Mouse (Mus musculus): ENCODE results near the gene Cnpy1. TPM values are rescaled to one million over a fixed set of nuclear protein-coding genes. Genes with fewer than 3 reads are reported as not detected.

Cnpy1 gene
- polyA plus RNA-seq, 1 experiment from 2014 or later, result not detected

- H3K9me3 ChIP-seq (replicated peaks; ENCODE audit: control insufficient read depth, low read length), result no peaks in the 10 kb centered on the region
- H3K4me1 ChIP-seq (ENCODE audit: control insufficient read depth, insufficient read depth, low read length), result no peaks in the 10 kb centered on the region
- no peak for ATAC-seq (replicated peaks; ENCODE audit: insufficient number of reproducible peaks, low FRiP score, low TSS enrichment)
- H3K9ac ChIP-seq (ENCODE audit: low read depth, low read length), result no peak overlapping the region
- H3K4me2 ChIP-seq, result no peak overlapping the region
- peaks cover 92% of the 10 kb centered on the region for H3K27me3 ChIP-seq (ENCODE audit: control insufficient read depth, insufficient read depth, low read length)
- WGBS (ENCODE audit: insufficient replicate concordance), result 4% methylated on average over 1 of the region's 1 CpGs
- H3K4me3 ChIP-seq (ENCODE audit: low read depth, low read length), result no peak overlapping the region
- no peak overlapping the region for H3K27ac ChIP-seq (ENCODE audit: low read depth, low read length)
- H3K36me3 ChIP-seq (ENCODE audit: control insufficient read depth, insufficient read depth, low read length), result no peaks in the 10 kb centered on the region
Observed at GRCm38 (mm10) chr5:28173674-28174073, 71.9 kb downstream of the Cnpy1 start.

- Histone ChIP-seq H3K27me3 (ENCODE audit: control insufficient read depth, insufficient read depth, low read length) (peaks cover 92% of the 10 kb centered on the region), H3K9me3 (replicated peaks; ENCODE audit: control insufficient read depth, low read length) (no peaks in the 10 kb centered on the region), H3K9ac (ENCODE audit: low read depth, low read length) (no peak overlapping the region), H3K27ac (ENCODE audit: low read depth, low read length) (no peak overlapping the region), H3K4me1 (ENCODE audit: control insufficient read depth, insufficient read depth, low read length) (no peaks in the 10 kb centered on the region), H3K4me3 (ENCODE audit: low read depth, low read length) (no peak overlapping the region), H3K4me2 (no peak overlapping the region), H3K36me3 (ENCODE audit: control insufficient read depth, insufficient read depth, low read length) (no peaks in the 10 kb centered on the region)
- 10% methylated on average over 4 of the region's 4 CpGs for WGBS (ENCODE audit: insufficient replicate concordance)
- no peak for ATAC-seq (replicated peaks; ENCODE audit: insufficient number of reproducible peaks, low FRiP score, low TSS enrichment)
Observed at GRCm38 (mm10) chr5:28172921-28173670, 72.5 kb downstream of the Cnpy1 start.

- ATAC-seq (replicated peaks; ENCODE audit: insufficient number of reproducible peaks, low FRiP score, low TSS enrichment), result no peak
- 4% methylated on average over 8 of the region's 8 CpGs for WGBS (ENCODE audit: insufficient replicate concordance)
Observed at GRCm38 (mm10) chr5:28172261-28172920, 73.2 kb downstream of the Cnpy1 start.

GRCm38 (mm10) chr5:28171667-28172066, 73.9 kb downstream of the Cnpy1 start:
- peaks cover 92% of the 10 kb centered on the region for H3K27me3 ChIP-seq (ENCODE audit: control insufficient read depth, insufficient read depth, low read length)

More at GRCm38 (mm10) chr5:28172261-28172920, 73.2 kb downstream of the Cnpy1 start:
- Histone ChIP-seq H3K27ac (ENCODE audit: low read depth, low read length) (no peak overlapping the region), H3K36me3 (ENCODE audit: control insufficient read depth, insufficient read depth, low read length) (no peaks in the 10 kb centered on the region), H3K4me2 (no peak overlapping the region), H3K4me3 (ENCODE audit: low read depth, low read length) (no peak overlapping the region), H3K27me3 (ENCODE audit: control insufficient read depth, insufficient read depth, low read length) (peaks cover 92% of the 10 kb centered on the region), H3K9me3 (replicated peaks; ENCODE audit: control insufficient read depth, low read length) (no peaks in the 10 kb centered on the region), H3K4me1 (ENCODE audit: control insufficient read depth, insufficient read depth, low read length) (no peaks in the 10 kb centered on the region), H3K9ac (ENCODE audit: low read depth, low read length) (no peak overlapping the region)

GRCm38 (mm10) chr5:28170892-28171291, 74.7 kb downstream of the Cnpy1 start:
- Histone ChIP-seq H3K27ac (ENCODE audit: low read depth, low read length) (no peak overlapping the region), H3K4me3 (ENCODE audit: low read depth, low read length) (no peak overlapping the region), H3K36me3 (ENCODE audit: control insufficient read depth, insufficient read depth, low read length) (no peaks in the 10 kb centered on the region), H3K9ac (ENCODE audit: low read depth, low read length) (no peak overlapping the region), H3K4me1 (ENCODE audit: control insufficient read depth, insufficient read depth, low read length) (peaks cover 7% of the 10 kb centered on the region; the same call in 1 of the 2 replicates), H3K27me3 (ENCODE audit: control insufficient read depth, insufficient read depth, low read length) (peaks cover 92% of the 10 kb centered on the region), H3K9me3 (replicated peaks; ENCODE audit: control insufficient read depth, low read length) (no peaks in the 10 kb centered on the region), H3K4me2 (no peak overlapping the region)
- ATAC-seq (replicated peaks; ENCODE audit: insufficient number of reproducible peaks, low FRiP score, low TSS enrichment), result no peak
- whole genome bisulfite sequencing (ENCODE audit: insufficient replicate concordance), result 1% methylated on average over 19 of the region's 19 CpGs

More at GRCm38 (mm10) chr5:28171667-28172066, 73.9 kb downstream of the Cnpy1 start:
- H3K4me3 ChIP-seq (ENCODE audit: low read depth, low read length), result no peak overlapping the region
- H3K36me3 ChIP-seq (ENCODE audit: control insufficient read depth, insufficient read depth, low read length), result no peaks in the 10 kb centered on the region
- no peak overlapping the region for H3K27ac ChIP-seq (ENCODE audit: low read depth, low read length)
- H3K4me2 ChIP-seq, result no peak overlapping the region
- no peak for ATAC-seq (replicated peaks; ENCODE audit: insufficient number of reproducible peaks, low FRiP score, low TSS enrichment)
- no peaks in the 10 kb centered on the region for H3K9me3 ChIP-seq (replicated peaks; ENCODE audit: control insufficient read depth, low read length)
- 22% methylated on average over 5 of the region's 5 CpGs for WGBS (ENCODE audit: insufficient replicate concordance)
- H3K9ac ChIP-seq (ENCODE audit: low read depth, low read length), result no peak overlapping the region
- H3K4me1 ChIP-seq (ENCODE audit: control insufficient read depth, insufficient read depth, low read length), result peaks cover 2% of the 10 kb centered on the region; the same call in 1 of the 2 replicates

GRCm38 (mm10) chr5:28170081-28170480, 75.5 kb downstream of the Cnpy1 start:
- Histone ChIP-seq H3K4me3 (ENCODE audit: low read depth, low read length) (no peak overlapping the region), H3K27me3 (ENCODE audit: control insufficient read depth, insufficient read depth, low read length) (peaks cover 91% of the 10 kb centered on the region), H3K27ac (ENCODE audit: low read depth, low read length) (no peak overlapping the region), H3K9me3 (replicated peaks; ENCODE audit: control insufficient read depth, low read length) (no peaks in the 10 kb centered on the region), H3K4me2 (no peak overlapping the region), H3K36me3 (ENCODE audit: control insufficient read depth, insufficient read depth, low read length) (no peaks in the 10 kb centered on the region), H3K9ac (ENCODE audit: low read depth, low read length) (no peak overlapping the region), H3K4me1 (ENCODE audit: control insufficient read depth, insufficient read depth, low read length) (peaks cover 8% of the 10 kb centered on the region; the same call in 1 of the 2 replicates)
- WGBS (ENCODE audit: insufficient replicate concordance), result 3% methylated on average over 17 of the region's 17 CpGs
- ATAC-seq (replicated peaks; ENCODE audit: insufficient number of reproducible peaks, low FRiP score, low TSS enrichment), result no peak

GRCm38 (mm10) chr5:28169166-28169801, 76.3 kb downstream of the Cnpy1 start:
- Histone ChIP-seq H3K27ac (ENCODE audit: low read depth, low read length) (no peak overlapping the region), H3K4me2 (no peak overlapping the region), H3K36me3 (ENCODE audit: control insufficient read depth, insufficient read depth, low read length) (no peaks in the 10 kb centered on the region), H3K4me3 (ENCODE audit: low read depth, low read length) (no peak overlapping the region), H3K27me3 (ENCODE audit: control insufficient read depth, insufficient read depth, low read length) (peaks cover 91% of the 10 kb centered on the region), H3K9ac (ENCODE audit: low read depth, low read length) (no peak overlapping the region), H3K4me1 (ENCODE audit: control insufficient read depth, insufficient read depth, low read length) (peaks cover 8% of the 10 kb centered on the region; the same call in 1 of the 2 replicates), H3K9me3 (replicated peaks; ENCODE audit: control insufficient read depth, low read length) (no peaks in the 10 kb centered on the region)
- 5% methylated on average over 5 of the region's 5 CpGs for WGBS (ENCODE audit: insufficient replicate concordance)
- no peak for ATAC-seq (replicated peaks; ENCODE audit: insufficient number of reproducible peaks, low FRiP score, low TSS enrichment)

GRCm38 (mm10) chr5:28168253-28169165, 77.1 kb downstream of the Cnpy1 start:
- Histone ChIP-seq H3K9me3 (replicated peaks; ENCODE audit: control insufficient read depth, low read length) (no peaks in the 10 kb centered on the region), H3K27me3 (ENCODE audit: control insufficient read depth, insufficient read depth, low read length) (peaks cover 91% of the 10 kb centered on the region), H3K9ac (ENCODE audit: low read depth, low read length) (no peak overlapping the region), H3K4me2 (peak overlapping the region; percentile 23), H3K36me3 (ENCODE audit: control insufficient read depth, insufficient read depth, low read length) (no peaks in the 10 kb centered on the region), H3K4me3 (ENCODE audit: low read depth, low read length) (peak overlapping the region; percentile 16), H3K27ac (ENCODE audit: low read depth, low read length) (no peak overlapping the region), H3K4me1 (ENCODE audit: control insufficient read depth, insufficient read depth, low read length) (peaks cover 8% of the 10 kb centered on the region; the same call in 1 of the 2 replicates)
- no peak for ATAC-seq (replicated peaks; ENCODE audit: insufficient number of reproducible peaks, low FRiP score, low TSS enrichment)
- WGBS (ENCODE audit: insufficient replicate concordance), result under 1% methylated on average over 36 of the region's 36 CpGs

Measured in heart, embryonic 11.5 days (tissue).